Mouse (Mus musculus): ENCODE measurements around the gene Tubgcp4.

- TF ChIP-seq CTCF (IDR thresholded peaks at IDR 0.05; ENCODE audit: borderline replicate concordance, control insufficient read depth, extremely low read depth, insufficient read depth, low read length, poor library complexity), result no peak
- TF ChIP-seq POLR2A (IDR thresholded peaks at IDR 0.05; ENCODE audit: control insufficient read depth, extremely low read depth, insufficient read depth, low read length, poor library complexity), result no peak
Measured at GRCm38 (mm10) chr2:121149679-121150078, 20.8 kb upstream of the Tubgcp4 start.

All from thymus, adult 2 months (tissue).